Mouse (Mus musculus) lung, embryonic 16.5 days (tissue): ENCODE measurements around the gene Uba3. TPM values are rescaled to one million over a fixed set of nuclear protein-coding genes. Genes with fewer than 3 reads are reported as not detected.

Source experiments
- ATAC-seq: fragments of 200-750 bp; cut with Nextera tagmentation; 2 replicates; pipeline ENCODE4 v1.8.0; 2017; ENCODE audit warnings: low read depth, mild to moderate bottlenecking, moderate library complexity
- H3K27ac ChIP-seq: fragments of 300-500 bp; sonication (generic); 2 replicates; pipeline ENCODE4 v1.5.1; 2014; ENCODE audit warnings: mild to moderate bottlenecking, control low read depth, low read length
- H3K27me3 ChIP-seq: fragments of 300-500 bp; sonication (generic); 2 replicates; pipeline ENCODE4 v1.6.1; 2014; ENCODE audit warnings: low read depth, low read length, mixed read lengths; ENCODE audit not compliant: control insufficient read depth, insufficient read depth
- H3K36me3 ChIP-seq: fragments of 300-500 bp; sonication (generic); 2 replicates; pipeline ENCODE4 v1.6.1; 2014; ENCODE audit warnings: low read length; ENCODE audit not compliant: control insufficient read depth, insufficient read depth
- H3K4me1 ChIP-seq: fragments of 300-500 bp; sonication (generic); replicated peaks from 2 replicates; pipeline ENCODE4 v1.6.1; 2014; ENCODE audit warnings: low read length, mixed read lengths; ENCODE audit not compliant: control insufficient read depth, insufficient read depth
- H3K4me2 ChIP-seq: fragments of 300-500 bp; sonication (generic); 2 replicates; pipeline ENCODE4 v1.6.1; 2014; ENCODE audit warnings: low read depth, low read length, control low read depth
- H3K4me3 ChIP-seq: fragments of 300-500 bp; sonication (generic); 2 replicates; pipeline ENCODE4 v1.5.1; 2014; ENCODE audit warnings: mild to moderate bottlenecking, low read length, control low read depth
- H3K9ac ChIP-seq: fragments of 300-500 bp; sonication (generic); 2 replicates; pipeline ENCODE4 v1.6.1; 2014; ENCODE audit warnings: low read length, control low read depth
- H3K9me3 ChIP-seq: fragments of 300-500 bp; sonication (generic); 2 replicates; pipeline ENCODE4 v1.6.1; 2016; ENCODE audit warnings: low read length; ENCODE audit not compliant: control insufficient read depth
- WGBS: fragments of 180-500 bp; shearing (Covaris S2); extraction: QIAGEN DNeasy Blood & Tissue Kit; methylation state at CpG from one replicate; pipeline ENCODE4 v1.1.7; 2014; 5-methylcytosine and 5-hydroxymethylcytosine counted together
- polyA plus RNA-seq: library from polyadenylated mRNA; unstranded; fragments of >200 nt; fragmentation: Nextera tagmentation; extraction: Ambion mirVana; gene quantifications from 2 replicates; pipeline ENCODE4 v1.2.1, GENCODE M21; 2015

Gene Uba3
- polyA plus RNA-seq = 70.9 and 76.0 TPM in 2 replicates

GRCm38 (mm10) chr6:97205439-97205885 lies at the start of gene Uba3:
Gene Uba3 (minus strand): TSS chr6:97205647.
- peak within 1 kb of the TSS; percentile 78 for H3K4me2 ChIP-seq
- H3K4me3 ChIP-seq = peak within 1 kb of the TSS; percentile 69
- H3K9ac ChIP-seq = peak within 1 kb of the TSS; percentile 95
- peaks cover 20% of the 10 kb centered on the region for H3K4me1 ChIP-seq
- peak; percentile 97 for ATAC-seq
- 1% methylated on average over 38 of the region's 38 CpGs for WGBS
- H3K9me3 ChIP-seq = no peaks in the 10 kb centered on the region
- peak within 1 kb of the TSS; percentile 73 for H3K27ac ChIP-seq
- H3K36me3 ChIP-seq = no peaks in the 10 kb centered on the region
- no peaks in the 10 kb centered on the region for H3K27me3 ChIP-seq

- peak; percentile 41; the same call in 1 of the 2 replicates for ATAC-seq
- no peaks in the 10 kb centered on the region for H3K36me3 ChIP-seq
- H3K4me2 ChIP-seq = 0 out of 2 replicates have a peak within 1 kb of the TSS, but pooled peaks have one; percentile 8
- WGBS = 13% methylated on average over 9 of the region's 9 CpGs
- H3K27ac ChIP-seq = no peak within 1 kb of the TSS
- H3K9me3 ChIP-seq = no peaks in the 10 kb centered on the region
- peaks cover 8% of the 10 kb centered on the region; the same call in 1 of the 2 replicates for H3K4me1 ChIP-seq
- no peak within 1 kb of the TSS for H3K9ac ChIP-seq
- H3K27me3 ChIP-seq = no peaks in the 10 kb centered on the region
- H3K4me3 ChIP-seq = no peak within 1 kb of the TSS
These were observed 47.3 kb upstream of the Uba3 start, which contains the start of gene Lmod3 for GRCm38 (mm10) chr6:97252711-97253221. Gene Lmod3 (minus strand): TSS chr6:97252759.

- ATAC-seq = no peak
- WGBS = 19% methylated on average over 5 of the region's 5 CpGs
- Histone ChIP-seq H3K36me3 (no peaks in the 10 kb centered on the region), H3K4me2 (no peak overlapping the region), H3K4me1 (peaks cover 8% of the 10 kb centered on the region; the same call in 1 of the 2 replicates), H3K27ac (no peak overlapping the region), H3K27me3 (no peaks in the 10 kb centered on the region), H3K9me3 (no peaks in the 10 kb centered on the region), H3K4me3 (no peak overlapping the region), H3K9ac (no peak overlapping the region)
These were observed 46.6 kb upstream of the Uba3 start for GRCm38 (mm10) chr6:97252086-97252485.

- Histone ChIP-seq H3K27ac (no peak overlapping the region), H3K27me3 (no peaks in the 10 kb centered on the region), H3K4me1 (peaks cover 8% of the 10 kb centered on the region; the same call in 1 of the 2 replicates), H3K4me2 (no peak overlapping the region), H3K4me3 (no peak overlapping the region), H3K36me3 (no peaks in the 10 kb centered on the region), H3K9me3 (no peaks in the 10 kb centered on the region), H3K9ac (no peak overlapping the region)
- ATAC-seq = no peak
- WGBS = 39% methylated on average over 6 of the region's 6 CpGs
These were observed 45.5 kb upstream of the Uba3 start for GRCm38 (mm10) chr6:97250966-97251365.

- no peak for ATAC-seq
- Histone ChIP-seq H3K27ac (no peak overlapping the region), H3K4me1 (no peaks in the 10 kb centered on the region), H3K4me3 (no peak overlapping the region), H3K9me3 (no peaks in the 10 kb centered on the region), H3K4me2 (no peak overlapping the region), H3K36me3 (no peaks in the 10 kb centered on the region), H3K27me3 (no peaks in the 10 kb centered on the region), H3K9ac (no peak overlapping the region)
These were observed 39.8 kb upstream of the Uba3 start for GRCm38 (mm10) chr6:97245200-97245599.

- H3K4me3 ChIP-seq = no peak overlapping the region
- ATAC-seq = no peak
- H3K27ac ChIP-seq = no peak overlapping the region
- WGBS = 71% methylated on average over 4 of the region's 4 CpGs
- no peaks in the 10 kb centered on the region for H3K4me1 ChIP-seq
- H3K27me3 ChIP-seq = no peaks in the 10 kb centered on the region
- H3K36me3 ChIP-seq = no peaks in the 10 kb centered on the region
- H3K4me2 ChIP-seq = no peak overlapping the region
- no peak overlapping the region for H3K9ac ChIP-seq
- H3K9me3 ChIP-seq = peaks cover 4% of the 10 kb centered on the region
These were observed 37.1 kb upstream of the Uba3 start for GRCm38 (mm10) chr6:97242522-97242921.

GRCm38 (mm10) chr6:97240092-97240491 lies 34.6 kb upstream of the Uba3 start:
- Histone ChIP-seq H3K4me1 (no peaks in the 10 kb centered on the region), H3K4me3 (no peak overlapping the region), H3K4me2 (no peak overlapping the region), H3K9me3 (peaks cover 4% of the 10 kb centered on the region), H3K9ac (no peak overlapping the region), H3K27ac (no peak overlapping the region), H3K36me3 (no peaks in the 10 kb centered on the region; the same call in 1 of the 2 replicates), H3K27me3 (no peaks in the 10 kb centered on the region)
- no peak for ATAC-seq
- 71% methylated on average over 5 of the region's 5 CpGs for WGBS

- WGBS = 88% methylated on average over 6 of the region's 6 CpGs
- no peak overlapping the region for H3K9ac ChIP-seq
- H3K27ac ChIP-seq = no peak overlapping the region
- H3K9me3 ChIP-seq = peaks cover 4% of the 10 kb centered on the region
- ATAC-seq = no peak
- no peaks in the 10 kb centered on the region for H3K4me1 ChIP-seq
- H3K36me3 ChIP-seq = no peaks in the 10 kb centered on the region; the same call in 1 of the 2 replicates
- H3K4me2 ChIP-seq = no peak overlapping the region
- H3K4me3 ChIP-seq = no peak overlapping the region
- H3K27me3 ChIP-seq = no peaks in the 10 kb centered on the region
These were observed 33.9 kb upstream of the Uba3 start for GRCm38 (mm10) chr6:97239360-97239759.

- H3K27me3 ChIP-seq = no peaks in the 10 kb centered on the region
- H3K9ac ChIP-seq = no peak overlapping the region
- no peak overlapping the region for H3K4me2 ChIP-seq
- ATAC-seq = no peak
- H3K4me1 ChIP-seq = no peaks in the 10 kb centered on the region
- H3K36me3 ChIP-seq = peaks cover 2% of the 10 kb centered on the region; the same call in 1 of the 2 replicates
- 91% methylated on average over 5 of the region's 5 CpGs for whole genome bisulfite sequencing
- no peak overlapping the region for H3K4me3 ChIP-seq
- no peak overlapping the region for H3K27ac ChIP-seq
- peaks cover 4% of the 10 kb centered on the region for H3K9me3 ChIP-seq
These were observed 30.6 kb upstream of the Uba3 start for GRCm38 (mm10) chr6:97236088-97236487.
